Mouse (Mus musculus): ENCODE results near the gene D430042O09Rik.

Gene D430042O09Rik

GRCm38 (mm10) chr7:125736366-125737015 lies 28.8 kb downstream of the D430042O09Rik start:
- no peak for DNase-seq (ENCODE audit: low read depth, low spot score)

- DNase-seq (ENCODE audit: low read depth, low spot score) = no peak
Observed at GRCm38 (mm10) chr7:125740521-125740920, 32.8 kb downstream of the D430042O09Rik start.

- DNase-seq (ENCODE audit: low read depth, low spot score) = no peak
Observed at GRCm38 (mm10) chr7:125741271-125741703, 33.6 kb downstream of the D430042O09Rik start.

- DNase-seq (ENCODE audit: low read depth, low spot score) = no peak
Observed at GRCm38 (mm10) chr7:125744774-125745173, 37.1 kb downstream of the D430042O09Rik start.

GRCm38 (mm10) chr7:125746621-125747315 lies 39.1 kb downstream of the D430042O09Rik start:
- no peak for DNase-seq (ENCODE audit: low read depth, low spot score)

GRCm38 (mm10) chr7:125747316-125747690 lies 39.6 kb downstream of the D430042O09Rik start:
- DNase-seq (ENCODE audit: low read depth, low spot score) = no peak

GRCm38 (mm10) chr7:125748186-125748585 lies 40.5 kb downstream of the D430042O09Rik start:
- DNase-seq (ENCODE audit: low read depth, low spot score) = peak; percentile 48

GRCm38 (mm10) chr7:125752699-125753325 lies 45.1 kb downstream of the D430042O09Rik start:
- no peak for DNase-seq (ENCODE audit: low read depth, low spot score)

GRCm38 (mm10) chr7:125753326-125753715 lies 45.6 kb downstream of the D430042O09Rik start:
- no peak for DNase-seq (ENCODE audit: low read depth, low spot score)

GRCm38 (mm10) chr7:125756806-125757205 lies 49.1 kb downstream of the D430042O09Rik start:
- no peak for DNase-seq (ENCODE audit: low read depth, low spot score)

- DNase-seq (ENCODE audit: low read depth, low spot score) = no peak
Observed at GRCm38 (mm10) chr7:125757896-125758623, 50.4 kb downstream of the D430042O09Rik start.

GRCm38 (mm10) chr7:125762289-125762688 lies 54.6 kb downstream of the D430042O09Rik start:
- DNase-seq (ENCODE audit: low read depth, low spot score) = no peak

GRCm38 (mm10) chr7:125762883-125763830 lies 55.5 kb downstream of the D430042O09Rik start:
- peak; percentile 13 for DNase-seq (ENCODE audit: low read depth, low spot score)

- DNase-seq (ENCODE audit: low read depth, low spot score) = no peak
Observed at GRCm38 (mm10) chr7:125764373-125764772, 56.7 kb downstream of the D430042O09Rik start.

GRCm38 (mm10) chr7:125766976-125767831 lies 59.5 kb downstream of the D430042O09Rik start:
- DNase-seq (ENCODE audit: low read depth, low spot score) = peak; percentile 64

GRCm38 (mm10) chr7:125772961-125773571 lies 65.4 kb downstream of the D430042O09Rik start:
- no peak for DNase-seq (ENCODE audit: low read depth, low spot score)

GRCm38 (mm10) chr7:125783206-125783605 lies 75.5 kb downstream of the D430042O09Rik start:
- peak; percentile 20 for DNase-seq (ENCODE audit: low read depth, low spot score)

- DNase-seq (ENCODE audit: low read depth, low spot score) = no peak
Observed at GRCm38 (mm10) chr7:125786105-125786504, 78.4 kb downstream of the D430042O09Rik start.

GRCm38 (mm10) chr7:125787046-125787445 lies 79.4 kb downstream of the D430042O09Rik start:
- no peak for DNase-seq (ENCODE audit: low read depth, low spot score)
